Mouse (Mus musculus) midbrain, embryonic 13.5 days (tissue): ENCODE results near the gene Hist1h3e. TPM values are rescaled to one million over a fixed set of nuclear protein-coding genes. Genes with fewer than 3 reads are reported as not detected.
"Not testable (repeated sequence)": the region's sequence is repeated elsewhere in the genome, so short reads cannot be mapped to it uniquely, and the experiment has no call there.

Experiments
- ATAC-seq: fragments of 200-750 bp; cut with Nextera tagmentation; 2 replicates; pipeline ENCODE4 v1.8.0; 2017; ENCODE audit warnings: mild to moderate bottlenecking, moderate TSS enrichment, moderate library complexity
- H3K27ac ChIP-seq: fragments of 300-500 bp; sonication (generic); 2 replicates; pipeline ENCODE4 v1.5.1; 2015; ENCODE audit warnings: inconsistent platforms, mild to moderate bottlenecking, moderate library complexity
- H3K27me3 ChIP-seq: fragments of 300-500 bp; sonication (generic); 2 replicates; pipeline ENCODE4 v1.6.1; 2015; ENCODE audit warnings: mild to moderate bottlenecking, inconsistent platforms
- H3K36me3 ChIP-seq: fragments of 300-500 bp; sonication (generic); 2 replicates; pipeline ENCODE4 v1.6.1; 2015; ENCODE audit warnings: mild to moderate bottlenecking, inconsistent platforms
- H3K4me1 ChIP-seq: fragments of 300-500 bp; sonication (generic); replicated peaks from 2 replicates; pipeline ENCODE4 v1.6.1; 2015; ENCODE audit warnings: inconsistent platforms
- H3K4me2 ChIP-seq: fragments of 300-500 bp; sonication (generic); replicated peaks from 2 replicates; pipeline ENCODE4 v1.6.1; 2015; ENCODE audit warnings: moderate library complexity, mild to moderate bottlenecking, inconsistent platforms
- H3K4me3 ChIP-seq: fragments of 300-500 bp; sonication (generic); replicated peaks from 2 replicates; pipeline ENCODE4 v1.5.1; 2015; ENCODE audit warnings: mild to moderate bottlenecking, inconsistent platforms
- H3K9ac ChIP-seq: fragments of 300-500 bp; sonication (generic); replicated peaks from 2 replicates; pipeline ENCODE4 v1.6.1; 2015; ENCODE audit warnings: mild to moderate bottlenecking, inconsistent platforms
- H3K9me3 ChIP-seq: fragments of 300-500 bp; sonication (generic); 2 replicates; pipeline ENCODE4 v1.6.1; 2016; ENCODE audit warnings: mild to moderate bottlenecking, inconsistent platforms
- WGBS: fragments of 180-500 bp; shearing (Covaris S2); methylation state at CpG from one replicate; pipeline ENCODE4 v1.1.7; 2015; 5-methylcytosine and 5-hydroxymethylcytosine counted together
- polyA plus RNA-seq: library from polyadenylated mRNA; unstranded; fragments of >200 nt; fragmentation: Nextera tagmentation; extraction: Ambion mirVana; gene quantifications from 2 replicates; pipeline ENCODE4 v1.2.1, GENCODE M21; 2015

Gene Hist1h3e
- polyA plus RNA-seq, 1 experiment from 2014 or later: 3.1 TPM

DNA sequence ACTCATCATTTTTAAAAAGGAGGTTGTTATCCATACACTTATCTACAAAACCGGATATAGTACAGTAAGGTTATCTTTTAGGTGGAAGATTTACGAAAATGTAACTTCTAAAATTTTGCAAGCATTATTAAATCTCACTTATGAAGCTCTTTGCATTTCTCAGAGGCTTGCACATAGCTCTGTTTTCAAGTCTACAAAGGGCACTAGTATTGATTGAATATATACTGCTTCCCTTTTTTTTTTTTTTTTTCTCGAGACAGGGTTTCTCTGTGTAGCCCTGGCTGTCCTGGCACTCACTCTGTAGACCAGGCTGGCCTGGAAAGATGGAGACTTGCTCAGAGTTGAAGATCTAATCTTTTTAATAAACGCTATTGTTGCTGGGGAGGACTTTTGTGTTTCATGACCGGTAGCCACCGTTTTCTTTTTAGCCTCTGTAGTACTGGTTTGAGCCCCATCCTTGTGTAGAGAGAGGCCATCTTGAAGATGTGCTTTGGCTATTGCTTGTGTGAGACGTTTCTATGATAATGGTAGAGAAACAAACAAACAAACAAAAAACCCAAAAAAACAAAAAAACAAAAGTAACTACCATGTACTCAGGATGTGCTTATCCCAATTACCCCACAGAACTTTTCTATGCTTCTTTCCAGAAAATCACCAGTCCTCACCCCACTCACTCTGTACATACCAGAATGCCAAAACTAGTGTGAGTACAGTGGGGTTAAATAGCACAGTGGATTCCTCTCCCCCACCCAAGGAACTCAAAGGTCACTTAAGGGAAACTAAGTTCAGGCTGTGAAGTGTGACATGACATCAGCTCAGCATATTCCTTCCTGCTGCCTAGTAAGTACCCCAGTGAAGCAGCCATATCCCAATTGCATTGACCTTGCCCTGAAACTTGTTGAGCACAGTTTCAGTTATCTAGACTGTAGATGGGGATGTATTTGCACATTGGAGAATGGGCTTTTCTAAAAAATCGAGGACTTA lies 9.9 kb downstream of the Hist1h3e start:
- Histone ChIP-seq H3K9ac (peak overlapping the region; percentile 59; the same call in 1 of the 2 replicates), H3K9me3 (no peaks in the 10 kb centered on the region), H3K4me2 (peak overlapping the region; percentile 65)

DNA sequence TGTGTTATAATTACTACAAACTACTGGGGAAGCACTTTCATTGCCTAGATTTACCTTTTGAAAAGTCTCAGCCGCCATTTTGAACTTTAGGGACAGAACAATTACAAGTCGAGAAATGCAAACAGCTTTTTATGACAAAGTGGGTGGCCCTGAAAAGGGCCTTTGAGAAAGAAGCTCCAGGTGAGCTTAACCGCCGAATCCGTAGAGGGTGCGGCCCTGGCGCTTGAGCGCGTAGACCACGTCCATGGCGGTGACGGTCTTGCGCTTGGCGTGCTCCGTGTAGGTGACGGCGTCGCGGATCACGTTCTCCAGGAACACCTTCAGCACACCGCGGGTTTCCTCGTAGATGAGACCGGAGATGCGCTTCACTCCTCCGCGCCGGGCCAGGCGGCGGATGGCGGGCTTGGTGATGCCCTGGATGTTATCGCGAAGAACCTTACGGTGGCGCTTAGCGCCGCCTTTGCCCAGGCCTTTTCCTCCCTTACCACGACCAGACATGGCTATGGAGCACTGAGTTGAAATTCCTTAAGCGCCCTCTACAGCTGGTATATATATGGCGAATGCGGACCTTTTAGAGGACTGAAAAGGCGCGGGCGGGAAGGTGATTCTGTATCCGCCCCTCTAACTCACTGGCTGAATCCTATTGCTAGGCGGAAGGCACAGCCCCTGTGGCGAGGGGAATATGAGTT lies 10.9 kb downstream of the Hist1h3e start, which contains the start of gene Hist1h4f:
Gene Hist1h4f, minus strand, starts transcription at position 503 of the 689 bp plus-strand sequence.
- not testable (repeated sequence) for H3K9me3 ChIP-seq, H3K36me3 ChIP-seq, H3K27me3 ChIP-seq
- H3K4me1 ChIP-seq: peaks cover 31% of the 10 kb centered on the region
- under 1% methylated on average over 47 of the region's 47 CpGs for WGBS
- H3K9ac ChIP-seq: peak within 1 kb of the TSS; percentile 59
- peak; percentile 89 for ATAC-seq
- H3K4me3 ChIP-seq: peak within 1 kb of the TSS; percentile 47
- H3K4me2 ChIP-seq: peak within 1 kb of the TSS; percentile 65
- H3K27ac ChIP-seq: peak within 1 kb of the TSS; percentile 90

More for the DNA sequence above, 9.9 kb downstream of the Hist1h3e start:
- Histone ChIP-seq H3K27me3 (no peaks in the 10 kb centered on the region), H3K27ac (peak overlapping the region; percentile 90), H3K4me1 (peaks cover 36% of the 10 kb centered on the region), H3K4me3 (peak overlapping the region; percentile 47), H3K36me3 (no peaks in the 10 kb centered on the region)
- 53% methylated on average over 8 of the region's 8 CpGs for WGBS
- no peak; the same call in 1 of the 2 replicates for ATAC-seq

DNA sequence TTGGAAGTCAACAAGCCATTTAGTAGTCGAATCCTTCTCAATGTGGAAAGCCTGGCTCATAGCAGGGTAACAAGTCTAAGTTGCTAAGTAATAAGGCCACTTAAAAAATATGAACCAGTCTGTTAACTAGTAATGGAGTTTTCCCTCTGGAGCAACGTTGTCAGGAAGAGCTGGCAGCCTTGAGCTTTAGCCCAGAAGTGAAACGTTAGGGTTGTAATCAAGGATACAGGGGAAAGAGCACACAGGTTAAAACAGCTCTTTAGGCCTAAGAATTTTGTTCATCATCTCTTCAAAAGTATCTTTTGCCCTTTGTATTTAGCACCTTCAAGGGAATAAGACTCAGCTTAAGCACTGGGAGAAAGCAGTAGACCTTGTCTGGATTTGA lies 11.4 kb downstream of the Hist1h3e start:
- Histone ChIP-seq H3K4me2 (peak overlapping the region; percentile 65), H3K9ac (peak overlapping the region; percentile 59), H3K27ac (peak overlapping the region; percentile 90), H3K27me3 (no peaks in the 10 kb centered on the region), H3K4me3 (peak overlapping the region; percentile 47), H3K36me3 (no peaks in the 10 kb centered on the region), H3K4me1 (peaks cover 30% of the 10 kb centered on the region), H3K9me3 (no peaks in the 10 kb centered on the region)
- no peak for ATAC-seq
- 5% methylated on average over 3 of the region's 3 CpGs for WGBS

DNA sequence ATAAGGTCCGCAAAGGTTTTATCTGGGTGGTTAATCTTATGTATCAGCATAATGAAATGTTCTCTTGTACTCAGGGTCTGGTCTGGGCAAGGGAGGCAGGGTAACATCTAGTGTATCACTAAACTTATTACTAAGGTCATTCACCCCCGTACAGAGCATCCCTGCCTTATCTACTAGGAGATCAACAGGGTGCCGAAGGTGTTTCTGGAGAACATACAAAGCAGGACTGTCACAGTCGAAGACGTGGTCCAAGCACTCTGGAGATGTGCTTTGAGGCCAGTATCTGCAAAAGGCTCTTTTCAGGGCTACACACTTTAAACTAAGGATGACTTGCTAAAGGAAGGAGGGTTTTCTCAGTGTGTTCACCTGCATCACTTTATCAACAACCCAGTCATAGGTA lies 15.5 kb downstream of the Hist1h3e start:
- no peaks in the 10 kb centered on the region for H3K27me3 ChIP-seq
- no peak overlapping the region for H3K27ac ChIP-seq
- H3K9me3 ChIP-seq: no peaks in the 10 kb centered on the region
- no peak overlapping the region for H3K4me3 ChIP-seq
- H3K4me1 ChIP-seq: peaks cover 16% of the 10 kb centered on the region
- WGBS: 82% methylated on average over 5 of the region's 5 CpGs
- ATAC-seq: no peak
- no peak overlapping the region for H3K4me2 ChIP-seq
- no peaks in the 10 kb centered on the region for H3K36me3 ChIP-seq
- no peak overlapping the region for H3K9ac ChIP-seq

DNA sequence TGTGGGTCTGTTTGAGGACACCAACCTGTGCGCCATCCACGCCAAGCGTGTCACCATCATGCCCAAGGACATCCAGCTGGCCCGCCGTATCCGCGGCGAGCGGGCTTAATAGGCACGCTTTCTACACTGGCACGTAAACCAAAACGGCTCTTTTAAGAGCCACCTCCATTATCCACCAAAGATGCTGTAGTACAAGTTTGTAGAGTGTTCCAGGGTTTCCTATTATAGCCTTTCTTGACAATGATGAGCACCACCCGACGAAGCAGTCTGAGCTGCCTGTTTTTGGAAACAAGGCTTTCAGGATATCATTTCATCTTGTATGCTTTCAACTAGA lies 17.4 kb downstream of the Hist1h3e start:
- 0% methylated on average over 14 of the region's 14 CpGs for WGBS
- H3K4me2 ChIP-seq: peak overlapping the region; percentile 51
- ATAC-seq: not testable (repeated sequence)

DNA sequence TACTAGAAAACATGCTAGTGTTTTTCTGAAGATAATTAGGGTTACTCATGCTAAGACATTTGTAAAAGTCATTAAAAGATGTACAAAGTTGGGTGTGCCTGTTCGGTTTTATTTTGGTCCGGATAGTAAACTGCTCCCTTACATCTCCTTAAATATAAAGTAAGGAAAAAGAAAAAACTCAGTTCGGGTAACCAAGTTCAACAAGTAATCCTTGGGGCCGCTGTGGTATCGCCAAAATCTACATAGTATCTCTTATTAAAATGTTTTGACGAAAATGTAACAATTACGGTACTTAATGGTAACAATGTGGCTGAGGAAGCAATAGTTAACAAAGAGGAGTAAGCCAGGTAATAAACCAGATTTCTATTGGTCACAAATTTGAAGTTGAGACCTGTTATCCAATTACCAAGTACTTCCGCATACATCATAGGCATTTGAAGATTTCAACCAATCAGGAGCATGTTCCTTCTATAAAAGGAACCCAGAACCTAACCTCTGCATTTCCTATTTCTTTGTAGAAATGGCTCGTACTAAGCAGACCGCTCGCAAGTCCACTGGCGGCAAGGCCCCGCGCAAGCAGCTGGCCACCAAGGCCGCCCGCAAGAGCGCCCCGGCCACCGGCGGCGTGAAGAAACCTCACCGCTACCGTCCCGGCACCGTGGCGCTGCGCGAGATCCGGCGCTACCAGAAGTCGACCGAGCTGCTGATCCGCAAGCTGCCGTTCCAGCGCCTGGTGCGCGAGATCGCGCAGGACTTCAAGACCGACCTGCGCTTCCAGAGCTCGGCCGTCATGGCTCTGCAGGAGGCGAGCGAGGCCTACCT lies 18.0 kb downstream of the Hist1h3e start, which contains the start of gene Hist1h3f:
Gene Hist1h3f, plus strand, starts transcription at position 88 of the 822 bp plus-strand sequence.
- Histone ChIP-seq H3K36me3 (no peaks in the 10 kb centered on the region), H3K9ac (peak within 1 kb of the TSS; percentile 76), H3K27me3 (no peaks in the 10 kb centered on the region), H3K9me3 (no peaks in the 10 kb centered on the region), H3K4me1 (peaks cover 8% of the 10 kb centered on the region), H3K4me3 (peak within 1 kb of the TSS; percentile 50), H3K4me2 (peak within 1 kb of the TSS; percentile 72), H3K27ac (peak within 1 kb of the TSS; percentile 93)
- WGBS: under 1% methylated on average over 30 of the region's 45 CpGs
- ATAC-seq: peak; percentile 96

More for the DNA sequence above, 17.4 kb downstream of the Hist1h3e start:
- Histone ChIP-seq H3K4me3 (peak overlapping the region; percentile 50), H3K9ac (peak overlapping the region; percentile 76; the same call in 1 of the 2 replicates), H3K27ac (peak overlapping the region; percentile 93)
- not testable (repeated sequence) for H3K27me3 ChIP-seq, H3K4me1 ChIP-seq, H3K9me3 ChIP-seq, H3K36me3 ChIP-seq

DNA sequence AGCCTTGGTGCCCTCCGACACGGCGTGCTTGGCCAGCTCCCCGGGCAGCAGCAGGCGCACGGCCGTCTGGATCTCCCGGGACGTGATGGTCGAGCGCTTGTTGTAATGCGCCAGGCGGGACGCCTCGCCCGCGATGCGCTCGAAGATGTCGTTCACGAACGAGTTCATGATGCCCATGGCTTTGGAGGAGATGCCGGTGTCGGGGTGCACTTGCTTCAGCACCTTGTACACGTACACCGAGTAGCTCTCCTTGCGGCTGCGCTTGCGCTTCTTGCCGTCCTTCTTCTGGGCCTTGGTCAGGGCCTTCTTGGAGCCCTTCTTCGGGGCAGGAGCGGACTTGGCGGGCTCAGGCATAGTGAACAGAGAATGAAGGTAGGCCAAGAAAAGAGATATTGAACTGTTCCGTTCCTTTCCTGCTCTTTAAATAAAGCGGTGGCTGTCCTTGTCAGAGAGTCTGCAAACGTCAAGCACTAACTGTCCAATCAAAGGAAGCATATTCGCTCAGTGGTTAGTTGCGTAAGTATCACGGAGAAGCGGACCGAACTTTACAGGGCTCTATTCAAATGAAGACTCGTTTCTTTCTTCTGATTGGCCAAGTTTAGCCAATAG lies 19.1 kb downstream of the Hist1h3e start, which contains the start of gene Hist1h2bh:
Gene Hist1h2bh, minus strand, starts transcription at position 394 of the 609 bp plus-strand sequence.
- H3K27me3 ChIP-seq, H3K9me3 ChIP-seq, H3K36me3 ChIP-seq, H3K4me1 ChIP-seq: not testable (repeated sequence)
- H3K9ac ChIP-seq: peak within 1 kb of the TSS; percentile 65
- ATAC-seq: peak; percentile 91
- under 1% methylated on average over 37 of the region's 42 CpGs for WGBS
- peak within 1 kb of the TSS; percentile 50 for H3K4me3 ChIP-seq
- peak within 1 kb of the TSS; percentile 72 for H3K4me2 ChIP-seq
- peak within 1 kb of the TSS; percentile 83 for H3K27ac ChIP-seq

DNA sequence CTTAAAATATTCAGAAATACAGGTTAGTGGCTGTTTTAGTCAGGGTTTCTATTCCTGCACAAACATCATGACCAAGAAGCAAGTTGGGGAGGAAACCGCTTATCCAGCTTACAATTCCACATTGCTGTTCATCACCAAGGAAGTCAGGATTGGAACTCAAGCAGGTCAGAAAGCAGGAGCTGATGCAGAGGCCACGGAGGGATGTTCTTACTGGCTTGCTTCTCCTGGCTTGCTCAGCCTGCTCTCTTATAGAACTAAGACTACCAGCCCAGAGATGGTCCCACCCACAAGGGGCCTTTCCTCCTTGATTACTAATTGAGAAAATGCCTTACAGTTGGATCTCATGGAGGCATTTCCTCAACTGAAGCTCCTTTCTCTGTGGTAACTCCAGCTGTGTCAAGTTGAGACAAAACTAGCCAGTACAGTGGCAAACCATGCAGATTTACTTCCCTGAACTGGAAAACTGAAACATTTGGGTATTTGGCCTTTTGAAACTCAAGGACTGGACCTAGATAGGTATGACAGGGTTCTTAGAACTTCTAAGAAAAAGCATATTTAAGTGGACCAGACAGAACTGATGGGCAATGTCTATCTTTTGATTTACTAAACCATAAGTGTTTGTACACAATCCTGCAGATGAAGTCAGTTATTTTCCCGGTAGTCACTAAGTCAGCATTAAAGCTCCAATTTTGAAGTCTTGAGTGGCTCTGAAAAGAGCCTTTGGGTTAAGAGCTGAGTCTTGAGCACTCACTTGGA lies 19.8 kb downstream of the Hist1h3e start:
- not testable (repeated sequence) for ATAC-seq, H3K9me3 ChIP-seq, H3K36me3 ChIP-seq, H3K27me3 ChIP-seq, H3K4me1 ChIP-seq
- Histone ChIP-seq H3K27ac (peak overlapping the region; percentile 82), H3K4me3 (peak overlapping the region; percentile 49), H3K4me2 (peak overlapping the region; percentile 72), H3K9ac (peak overlapping the region; percentile 65)
- 2% methylated on average over 3 of the region's 3 CpGs for WGBS

DNA sequence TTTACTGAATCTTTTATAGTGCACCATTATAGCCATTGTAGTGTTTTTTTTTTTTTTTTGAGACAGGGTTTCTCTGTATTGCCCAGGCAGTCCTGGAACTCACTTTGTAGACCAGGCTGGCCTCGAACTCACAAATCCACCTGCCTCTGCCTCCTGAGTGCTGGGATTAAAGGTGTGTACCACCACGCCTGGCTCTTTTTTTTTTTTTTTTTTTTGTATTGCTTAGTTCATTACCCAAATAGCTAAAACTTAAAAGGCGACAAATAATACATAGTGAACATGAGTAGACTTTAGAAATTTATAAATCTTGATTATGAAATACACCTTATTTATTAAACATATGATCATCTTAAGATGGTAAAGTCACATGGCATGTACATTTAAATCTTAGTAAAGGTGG lies 20.7 kb downstream of the Hist1h3e start:
- no peak for ATAC-seq
- no peak overlapping the region for H3K4me2 ChIP-seq
- no peak overlapping the region for H3K9ac ChIP-seq
- H3K36me3 ChIP-seq: no peaks in the 10 kb centered on the region
- no peaks in the 10 kb centered on the region for H3K9me3 ChIP-seq
- 90% methylated on average over 3 of the region's 3 CpGs for WGBS
- H3K4me1 ChIP-seq: peaks cover 16% of the 10 kb centered on the region
- no peak overlapping the region for H3K4me3 ChIP-seq
- no peaks in the 10 kb centered on the region for H3K27me3 ChIP-seq
- no peak overlapping the region for H3K27ac ChIP-seq

DNA sequence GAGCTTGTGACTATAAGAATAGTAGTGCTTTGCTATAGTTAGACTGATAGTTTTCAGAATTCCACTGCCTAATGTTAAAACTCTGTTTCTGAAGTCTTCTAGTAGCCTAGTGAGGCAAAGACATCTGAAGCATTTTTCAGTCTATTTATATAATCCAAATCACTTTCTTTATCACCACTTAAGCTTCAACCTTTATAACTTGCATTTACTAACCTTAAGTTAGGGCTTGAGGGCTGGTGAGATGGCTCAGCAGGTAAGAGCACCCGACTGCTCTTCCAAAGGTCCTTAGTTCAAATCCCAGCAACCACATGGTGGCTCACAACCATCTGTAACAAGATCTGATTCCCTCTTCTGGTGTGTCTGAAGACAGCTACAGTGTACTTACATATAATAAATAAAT lies 22.3 kb downstream of the Hist1h3e start:
- H3K27me3 ChIP-seq, H3K36me3 ChIP-seq, ATAC-seq, H3K4me2 ChIP-seq, H3K9ac ChIP-seq, H3K4me3 ChIP-seq, H3K27ac ChIP-seq, H3K9me3 ChIP-seq: not testable (repeated sequence)
- H3K4me1 ChIP-seq: peaks cover 25% of the 10 kb centered on the region
- WGBS: 70% methylated on average over 1 of the region's 1 CpGs
